ENCODE assay signal across 8 mouse cellular contexts in the genomic region with DNA sequence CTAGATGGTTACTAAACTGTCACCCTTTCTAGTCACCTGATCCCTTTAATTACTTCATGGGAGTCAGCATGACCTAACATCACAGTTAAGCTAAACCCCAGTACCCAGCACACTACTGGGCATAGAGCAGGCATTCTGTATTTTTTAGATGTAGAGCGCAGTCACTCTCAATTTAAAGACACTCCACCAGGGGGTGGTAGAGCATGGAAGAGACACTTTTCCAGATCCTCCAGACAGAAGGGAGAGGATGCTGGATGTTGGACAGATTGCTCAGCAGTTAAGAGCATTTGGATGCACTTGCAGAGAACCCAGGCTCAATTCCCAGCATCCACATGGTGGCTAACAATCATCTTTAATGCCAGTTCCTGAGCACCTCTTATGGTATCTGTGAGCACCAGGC. TPM values are rescaled to one million over a fixed set of nuclear protein-coding genes. Genes with fewer than 3 reads are reported as not detected.
DNase-seq lines count a peak whose midpoint lies in the region; TF ChIP-seq lines count a peak whose summit lies in the region.

No protein-coding gene starts in this region.

- no peak for DNase-seq in gastrocnemius, adult 2 months
- no peak for DNase-seq in gastrocnemius, postnatal 36 days
- DNase-seq in 416B (ENCODE audit: low read depth) (peak; percentile 24), ZHBTc4 (ENCODE audit: low read depth, low spot score) (peak; percentile 72)
- DNase-seq in left cerebral cortex, postnatal 14 days (ENCODE audit: low spot score in 2 of 2): peak; percentile 60 to 63
- DNase-seq in urinary bladder, postnatal 36 days (ENCODE audit: low spot score in 2 of 2): no peak
- no peak for DNase-seq in heart, adult 8-10 months (ENCODE audit: low spot score)
- DNase-seq in thymus, postnatal 14 days: no peak

- H3K4me3 ChIP-seq in gastrocnemius, adult 2 months: no peak overlapping the region

- H3K27ac ChIP-seq in gastrocnemius, adult 2 months: no peak overlapping the region

- intact Hi-C loops in gastrocnemius, adult 2 months (cut with DNase I): no loop called here
- intact Hi-C loops in gastrocnemius, postnatal 36 days (cut with DNase I): no loop called here
- intact Hi-C loops in left cerebral cortex, postnatal 14 days (cut with DNase I): loop anchor here (5.0 kb wide), 1 partner anchor 45 kb away; no protein-coding TSS in a partner anchor

- peak; percentile 50 for TF ChIP-seq CTCF in gastrocnemius, adult 2 months (IDR thresholded peaks at IDR 0.05)

RNA-seq across cellular contexts. Expression of a gene that starts 15.4 kb away (rescaled TPM):
- total RNA-seq in gastrocnemius, adult 2 months (2021): 10 to 100 TPM; 10.3 to 19.0 TPM
- total RNA-seq in gastrocnemius, postnatal 36 days (2021): 10 to 100 TPM; 10.4 to 13.6 TPM
- total RNA-seq in left cerebral cortex, postnatal 14 days (2021): 100 to 1,000 TPM; 116 to 121 TPM
- 10 to 100 TPM; 20.0 to 39.1 (median 27.5) TPM for total RNA-seq in heart, adult 8-10 months (2022)

RNA-seq across cellular contexts. Expression of a gene that starts 33.0 kb away (rescaled TPM):
- under 1 TPM; 0.10 to 0.31 TPM for total RNA-seq in gastrocnemius, adult 2 months (2021)
- total RNA-seq in gastrocnemius, postnatal 36 days (2021): under 1 TPM; 0.10 to 0.54 TPM
- total RNA-seq in left cerebral cortex, postnatal 14 days (2021): under 1 TPM; 0.40 to 0.51 TPM
- total RNA-seq in heart, adult 8-10 months (2022): under 1 TPM; 0.08 to 0.53 (median 0.21) TPM

RNA-seq across cellular contexts. Expression of a gene that starts 39.8 kb away (rescaled TPM):
- total RNA-seq in gastrocnemius, adult 2 months (2021): 1 to 10 TPM; 4.7 to 4.9 TPM
- 1 to 10 TPM; 3.3 to 3.7 TPM for total RNA-seq in gastrocnemius, postnatal 36 days (2021)
- total RNA-seq in left cerebral cortex, postnatal 14 days (2021): 10 to 100 TPM; 81.8 to 82.1 TPM
- 1 to 10 TPM; 5.7 to 6.7 (median 6.4) TPM for total RNA-seq in heart, adult 8-10 months (2022)

Comparison
In these comparisons a context has a peak if more than half of its experiments do, and no peak if none do; other contexts are left out.
1. DNase-seq: peak in 416B (single experiment), ZHBTc4 (single experiment) and left cerebral cortex, postnatal 14 days (2 of 2); none in gastrocnemius, adult 2 months (single experiment), gastrocnemius, postnatal 36 days (0 of 2), urinary bladder, postnatal 36 days (0 of 2), heart, adult 8-10 months (single experiment) and thymus, postnatal 14 days (single experiment).
2. RNA of a gene that starts 39.8 kb away (total RNA-seq): 81.8 to 82.1 TPM in left cerebral cortex, postnatal 14 days; 5.7 to 6.7 TPM in heart, adult 8-10 months, 4.7 to 4.9 TPM in gastrocnemius, adult 2 months and 3.3 to 3.7 TPM in gastrocnemius, postnatal 36 days; every median in the first group is over 10 times any median in the second.